Mouse (Mus musculus) MEL (cell line): ENCODE measurements around the gene Slc35c1. TPM values are rescaled to one million over a fixed set of nuclear protein-coding genes. Genes with fewer than 3 reads are reported as not detected.
A peak's percentile ranks its signal among the peaks of the same experiment; 100 is the strongest.

Source experiments
- DNase-seq: peaks from one replicate; pipeline ENCODE4 v3.0.0; 2011; ENCODE audit warnings: low read depth, low spot score
- H3K27ac ChIP-seq: 2 replicates; pipeline ENCODE4 v1.5.1; 2012; ENCODE audit warnings: low read depth, mild to moderate bottlenecking, control low read depth, low read length, moderate library complexity; ENCODE audit not compliant: control insufficient read depth
- H3K27me3 ChIP-seq, 2 experiments: fragments of 150-350 bp in 1 of 2; sonication (generic) in 1 of 2; 2 replicates each; pipeline ENCODE4 v1.6.1; 2012; ENCODE audit warnings: low read length in 2 of 2, mild to moderate bottlenecking in 2 of 2, improper control_type of control experiment in 1 of 2, moderate library complexity in 1 of 2; ENCODE audit not compliant: insufficient read depth in 2 of 2, control insufficient read depth in 1 of 2
- H3K36me3 ChIP-seq, 2 experiments: 2 replicates each; pipeline ENCODE4 v1.6.1; 2012 to 2014; ENCODE audit warnings: low read length in 2 of 2, improper control_type of control experiment in 1 of 2, inconsistent platforms in 1 of 2, mild to moderate bottlenecking in 1 of 2; ENCODE audit not compliant: insufficient read depth in 2 of 2, control insufficient read depth in 1 of 2
- H3K4me1 ChIP-seq, 2 experiments: fragments of 150-350 bp in 1 of 2; sonication (generic) in 1 of 2; 2 replicates each; pipeline ENCODE4 v1.6.1; 2012; ENCODE audit warnings: low read length in 2 of 2, improper control_type of control experiment in 1 of 2, mild to moderate bottlenecking in 1 of 2; ENCODE audit not compliant: insufficient read depth in 2 of 2, control insufficient read depth in 1 of 2
- H3K4me3 ChIP-seq, 2 experiments: fragments of 150-350 bp in 1 of 2; sonication (generic) in 1 of 2; 2 replicates each; pipeline ENCODE4 v1.5.1; 2012; ENCODE audit warnings: low read depth in 2 of 2, low read length in 2 of 2, mild to moderate bottlenecking in 2 of 2, moderate library complexity in 2 of 2, control low read depth in 1 of 2, improper control_type of control experiment in 1 of 2; ENCODE audit not compliant: control insufficient read depth in 1 of 2, insufficient read depth in 1 of 2
- H3K79me2 ChIP-seq: 2 replicates; pipeline ENCODE4 v1.6.1; 2012; ENCODE audit warnings: mild to moderate bottlenecking, low read length, moderate library complexity; ENCODE audit not compliant: control insufficient read depth, poor library complexity, insufficient read depth
- H3K9ac ChIP-seq: 2 replicates; pipeline ENCODE4 v1.6.1; 2012; ENCODE audit warnings: low read depth, mild to moderate bottlenecking, control low read depth, low read length, moderate library complexity; ENCODE audit not compliant: control insufficient read depth, poor library complexity, severe bottlenecking
- H3K9me3 ChIP-seq: fragments of 150-350 bp; sonication (generic); replicated peaks from 2 replicates; pipeline ENCODE4 v1.6.1; 2012; ENCODE audit warnings: mild to moderate bottlenecking, low read length, improper control_type of control experiment, moderate library complexity; ENCODE audit not compliant: insufficient read depth
- BHLHE40 ChIP-seq: IDR thresholded peaks from 2 replicates; pipeline ENCODE4 v1.6.1; 2012; ENCODE audit warnings: low read depth, mild to moderate bottlenecking, inconsistent platforms, low read length, improper control_type of control experiment, borderline replicate concordance
- CHD1 ChIP-seq: IDR thresholded peaks from 2 replicates; pipeline ENCODE4 v1.6.1; 2012; ENCODE audit warnings: low read depth, mild to moderate bottlenecking, inconsistent platforms, low read length, improper control_type of control experiment
- CHD2 ChIP-seq: IDR thresholded peaks from 2 replicates; pipeline ENCODE4 v1.6.1; 2011; ENCODE audit warnings: low read length, improper control_type of control experiment
- CTCF ChIP-seq, 3 experiments: IDR thresholded peaks in 2 of 3; conservative IDR thresholded peaks in 1 of 3; 2 replicates each; pipeline ENCODE4 v1.5.1; 2011 to 2012; ENCODE audit warnings: low read length in 3 of 3, low read depth in 2 of 3, mild to moderate bottlenecking in 2 of 3, improper control_type of control experiment in 1 of 3, inconsistent platforms in 1 of 3, mixed read lengths in 1 of 3, moderate library complexity in 1 of 3; ENCODE audit not compliant: control insufficient read depth in 1 of 3, insufficient read depth in 1 of 3, poor library complexity in 1 of 3, severe bottlenecking in 1 of 3
- E2F4 ChIP-seq: IDR thresholded peaks from 2 replicates; pipeline ENCODE4 v1.6.1; 2011; ENCODE audit warnings: low read depth, low read length, improper control_type of control experiment, borderline replicate concordance
- ELF1 ChIP-seq: IDR thresholded peaks from 2 replicates; pipeline ENCODE4 v1.6.1; 2014; ENCODE audit warnings: low read depth, mild to moderate bottlenecking, inconsistent platforms, low read length, improper control_type of control experiment, moderate library complexity
- EP300 ChIP-seq, 2 experiments: IDR thresholded peaks; 2 replicates each; pipeline ENCODE4 v1.6.1; 2011; ENCODE audit warnings: improper control_type of control experiment in 2 of 2, low read length in 2 of 2, low read depth in 1 of 2, mild to moderate bottlenecking in 1 of 2
- ETS1 ChIP-seq: IDR thresholded peaks from 2 replicates; pipeline ENCODE4 v1.6.1; 2012; ENCODE audit warnings: low read depth, mild to moderate bottlenecking, inconsistent platforms, low read length, improper control_type of control experiment, moderate library complexity
- GABPA ChIP-seq: IDR thresholded peaks from 2 replicates; pipeline ENCODE4 v1.6.1; 2012; ENCODE audit warnings: low read depth, mild to moderate bottlenecking, inconsistent platforms, low read length, improper control_type of control experiment, moderate library complexity
- GATA1 ChIP-seq: IDR thresholded peaks from 2 replicates; pipeline ENCODE4 v1.6.1; 2011; ENCODE audit warnings: low read depth, low read length, improper control_type of control experiment
- HCFC1 ChIP-seq: IDR thresholded peaks from 2 replicates; pipeline ENCODE4 v1.6.1; 2012; ENCODE audit warnings: low read depth, mild to moderate bottlenecking, inconsistent platforms, low read length, improper control_type of control experiment, moderate library complexity
- JUND ChIP-seq: IDR thresholded peaks from 2 replicates; pipeline ENCODE4 v1.6.1; 2011; ENCODE audit warnings: low read depth, mild to moderate bottlenecking, improper control_type of control experiment, low read length
- KAT2A ChIP-seq: conservative IDR thresholded peaks from 2 replicates; pipeline ENCODE4 v1.6.1; 2012; ENCODE audit warnings: low read depth, low read length, improper control_type of control experiment, inconsistent platforms
- MAFK ChIP-seq: IDR thresholded peaks from 2 replicates; pipeline ENCODE4 v1.6.1; 2011; ENCODE audit warnings: low read depth, mild to moderate bottlenecking, low read length, improper control_type of control experiment, borderline replicate concordance
- MAX ChIP-seq: IDR thresholded peaks from 2 replicates; pipeline ENCODE4 v1.6.1; 2011; ENCODE audit warnings: low read length, improper control_type of control experiment
- MAZ ChIP-seq: IDR thresholded peaks from 2 replicates; pipeline ENCODE4 v1.6.1; 2012; ENCODE audit warnings: low read depth, mild to moderate bottlenecking, inconsistent platforms, low read length, improper control_type of control experiment
- MEF2A ChIP-seq: IDR thresholded peaks from 2 replicates; pipeline ENCODE4 v1.6.1; 2014; ENCODE audit warnings: low read depth, mild to moderate bottlenecking, inconsistent platforms, low read length, improper control_type of control experiment; ENCODE audit not compliant: poor library complexity, insufficient replicate concordance, severe bottlenecking; ENCODE audit errors: extremely low read depth
- MXI1 ChIP-seq: IDR thresholded peaks from 2 replicates; pipeline ENCODE4 v1.6.1; 2011; ENCODE audit warnings: mild to moderate bottlenecking, low read depth, low read length, improper control_type of control experiment
- MYB ChIP-seq: IDR thresholded peaks from 2 replicates; pipeline ENCODE4 v1.6.1; 2011; ENCODE audit warnings: mild to moderate bottlenecking, low read depth, low read length, improper control_type of control experiment
- MYC ChIP-seq: IDR thresholded peaks from 2 replicates; pipeline ENCODE4 v1.6.1; 2011; ENCODE audit warnings: low read depth, mild to moderate bottlenecking, low read length, improper control_type of control experiment, moderate library complexity
- NELFE ChIP-seq: IDR thresholded peaks from 2 replicates; pipeline ENCODE4 v1.6.1; 2011; ENCODE audit warnings: low read depth, low read length, improper control_type of control experiment
- POLR2A ChIP-seq, 2 experiments: IDR thresholded peaks; 2 replicates each; pipeline ENCODE4 v1.6.1; 2011 to 2012; ENCODE audit warnings: low read length in 2 of 2, mild to moderate bottlenecking in 2 of 2, control low read depth in 1 of 2, improper control_type of control experiment in 1 of 2, low read depth in 1 of 2, moderate library complexity in 1 of 2; ENCODE audit not compliant: control insufficient read depth in 1 of 2, insufficient read depth in 1 of 2, poor library complexity in 1 of 2
- POLR2AphosphoS2 ChIP-seq: IDR thresholded peaks from 2 replicates; pipeline ENCODE4 v1.6.1; 2011; ENCODE audit warnings: low read length, improper control_type of control experiment
- POLR2AphosphoS5 ChIP-seq: IDR thresholded peaks from 2 replicates; pipeline ENCODE4 v1.6.1; 2012; ENCODE audit warnings: low read depth, borderline replicate concordance, mild to moderate bottlenecking, inconsistent platforms, low read length, moderate library complexity, mixed read lengths
- RAD21 ChIP-seq: IDR thresholded peaks from 2 replicates; pipeline ENCODE4 v1.6.1; 2011; ENCODE audit warnings: mild to moderate bottlenecking, low read depth, low read length, improper control_type of control experiment
- RCOR1 ChIP-seq: IDR thresholded peaks from 2 replicates; pipeline ENCODE4 v1.6.1; 2012; ENCODE audit warnings: low read depth, mild to moderate bottlenecking, inconsistent platforms, low read length, improper control_type of control experiment
- SIN3A ChIP-seq: IDR thresholded peaks from 2 replicates; pipeline ENCODE4 v1.6.1; 2012; ENCODE audit warnings: low read length, improper control_type of control experiment, inconsistent platforms
- SMC3 ChIP-seq: IDR thresholded peaks from 2 replicates; pipeline ENCODE4 v1.6.1; 2011; ENCODE audit warnings: low read depth, low read length, improper control_type of control experiment
- TAL1 ChIP-seq: IDR thresholded peaks from 2 replicates; pipeline ENCODE4 v1.6.1; 2012; ENCODE audit warnings: mild to moderate bottlenecking, inconsistent platforms, low read length, moderate library complexity, mixed read lengths
- TBP ChIP-seq: IDR thresholded peaks from 2 replicates; pipeline ENCODE4 v1.8.0; 2011; ENCODE audit warnings: low read depth, low read length, improper control_type of control experiment
- TCF12 ChIP-seq: IDR thresholded peaks from 2 replicates; pipeline ENCODE4 v1.6.1; 2014; ENCODE audit warnings: low read depth, mild to moderate bottlenecking, inconsistent platforms, low read length, improper control_type of control experiment, moderate library complexity
- UBTF ChIP-seq: IDR thresholded peaks from 2 replicates; pipeline ENCODE4 v1.6.1; 2012; ENCODE audit warnings: low read depth, mild to moderate bottlenecking, inconsistent platforms, low read length, improper control_type of control experiment, moderate library complexity, borderline replicate concordance; ENCODE audit not compliant: insufficient read depth
- USF1 ChIP-seq: IDR thresholded peaks from 2 replicates; pipeline ENCODE4 v1.6.1; 2014; ENCODE audit warnings: low read depth, mild to moderate bottlenecking, inconsistent platforms, low read length, improper control_type of control experiment, moderate library complexity
- USF2 ChIP-seq, 2 experiments: IDR thresholded peaks; 2 replicates each; pipeline ENCODE4 v1.6.1; 2011 to 2012; ENCODE audit warnings: improper control_type of control experiment in 2 of 2, low read length in 2 of 2, borderline replicate concordance in 1 of 2, inconsistent platforms in 1 of 2, low read depth in 1 of 2, mild to moderate bottlenecking in 1 of 2; ENCODE audit not compliant: insufficient read depth in 1 of 2
- ZC3H11A ChIP-seq: IDR thresholded peaks from 2 replicates; pipeline ENCODE4 v1.6.1; 2012; ENCODE audit warnings: low read depth, mild to moderate bottlenecking, inconsistent platforms, low read length, improper control_type of control experiment
- ZKSCAN1 ChIP-seq: IDR thresholded peaks from 2 replicates; pipeline ENCODE4 v1.6.1; 2012; ENCODE audit warnings: low read depth, mild to moderate bottlenecking, inconsistent platforms, low read length, improper control_type of control experiment, moderate library complexity
- ZMIZ1 ChIP-seq: IDR thresholded peaks from 2 replicates; pipeline ENCODE4 v1.6.1; 2012; ENCODE audit warnings: low read depth, mild to moderate bottlenecking, inconsistent platforms, low read length, improper control_type of control experiment, moderate library complexity
- ZNF384 ChIP-seq: IDR thresholded peaks from 2 replicates; pipeline ENCODE4 v1.6.1; 2012; ENCODE audit warnings: low read depth, mild to moderate bottlenecking, inconsistent platforms, low read length, improper control_type of control experiment
- polyA plus RNA-seq, 2 experiments: library from polyadenylated mRNA; stranded (reverse) in 1 of 2; unstranded in 1 of 2; fragments of >175 nt in 1 of 2; fragments of >200 nt in 1 of 2; gene quantifications; 2 replicates each; pipeline versions ENCODE4 v1.2.1 to v1.2.4; 2012; ENCODE audit warnings: low replicate concordance in 2 of 2, low read depth in 1 of 2; ENCODE audit not compliant: insufficient read length in 2 of 2, insufficient read depth in 1 of 2, missing spikeins in 1 of 2
- total RNA-seq: library from RNA; depleted of rRNA; stranded (reverse); fragments of 300-350 nt; gene quantifications from 2 replicates; pipeline ENCODE4 v1.2.3, GENCODE M21; 2012

The Slc35c1 gene
- total and polyA plus RNA-seq, 3 experiments, result 16.8 to 64.5 TPM; not detected in 1

GRCm38 (mm10) chr2:92437875-92438274 lies 22.5 kb downstream of the Slc35c1 start:
- Histone ChIP-seq H3K4me1 (peaks cover 0 to 27% of the 10 kb centered on the region in 2 experiments; a peak in 3 of 4 replicates), H3K9ac (no peak overlapping the region), H3K79me2 (peaks cover 9% of the 10 kb centered on the region), H3K4me3 (peak overlapping the region; percentile 20 to 35; a peak in 3 of 4 replicates), H3K27me3 (no peaks in the 10 kb centered on the region), H3K27ac (peak overlapping the region; percentile 36), H3K9me3 (no peaks in the 10 kb centered on the region), H3K36me3 (peaks cover 0 to 19% of the 10 kb centered on the region in 2 experiments; a peak in 2 of 4 replicates)
- peak; percentile 92 for DNase-seq
- TF ChIP-seq ZC3H11A, result peak; percentile 74
- TF ChIP-seq RCOR1, result 0 out of 2 replicates have a peak, but pooled peaks have one; percentile 26
- no peak for TF ChIP-seq E2F4
- TF ChIP-seq TAL1, result no peak
- TF ChIP-seq CHD1, result no peak
- TF ChIP-seq ELF1, result peak; percentile 35; the same call in 1 of the 2 replicates
- TF ChIP-seq MXI1, result no peak; the same call in 1 of the 2 replicates
- no peak for TF ChIP-seq MYB
- TF ChIP-seq EP300 (IDR thresholded peaks at IDR 0.05; ENCODE audit: low read depth in 1 of 2, low read length in 2 of 2), result no peak
- no peak for TF ChIP-seq MYC
- TF ChIP-seq BHLHE40, result 0 out of 2 replicates have a peak, but pooled peaks have one; percentile 41
- peak; percentile 85 for TF ChIP-seq RAD21
- TF ChIP-seq USF1, result no peak
- peak; percentile 76 for TF ChIP-seq SMC3
- no peak for TF ChIP-seq POLR2AphosphoS5
- TF ChIP-seq ZNF384, result no peak
- TF ChIP-seq MAX, result 0 out of 2 replicates have a peak, but pooled peaks have one; percentile 14
- TF ChIP-seq TBP, result peak; percentile 58
- TF ChIP-seq MAZ, result 0 out of 2 replicates have a peak, but pooled peaks have one; percentile 8
- no peak for TF ChIP-seq POLR2A (IDR thresholded peaks at IDR 0.05; ENCODE audit: control insufficient read depth in 1 of 2, insufficient read depth in 1 of 2, low read depth in 1 of 2, low read length in 2 of 2, poor library complexity in 1 of 2)
- TF ChIP-seq USF2 (IDR thresholded peaks at IDR 0.05; ENCODE audit: borderline replicate concordance in 1 of 2, insufficient read depth in 1 of 2, low read depth in 1 of 2, low read length in 2 of 2), result no peak
- TF ChIP-seq TCF12, result 0 out of 2 replicates have a peak, but pooled peaks have one; percentile 25
- peak; percentile 87 for TF ChIP-seq SIN3A
- peak; percentile 71 to 91 (median 86) for TF ChIP-seq CTCF (IDR thresholded peaks at IDR 0.05 in 2 of 3, conservative IDR thresholded peaks at IDR 0.05 in 1 of 3; ENCODE audit: control insufficient read depth in 1 of 3, insufficient read depth in 1 of 3, low read depth in 2 of 3, low read length in 3 of 3, poor library complexity in 1 of 3, severe bottlenecking in 1 of 3)
- no peak for TF ChIP-seq KAT2A
- no peak for TF ChIP-seq MEF2A
- no peak for TF ChIP-seq CHD2
- no peak for TF ChIP-seq UBTF
- TF ChIP-seq ZKSCAN1, result no peak
- TF ChIP-seq MAFK, result no peak
- 0 out of 2 replicates have a peak, but pooled peaks have one; percentile 22 for TF ChIP-seq ETS1
- TF ChIP-seq ZMIZ1, result no peak
- TF ChIP-seq GABPA, result no peak
- no peak for TF ChIP-seq JUND
- TF ChIP-seq GATA1, result no peak
- no peak for TF ChIP-seq HCFC1
- no peak for TF ChIP-seq NELFE
- TF ChIP-seq POLR2AphosphoS2, result no peak
